Mouse (Mus musculus): ENCODE measurements around the gene Prrc2a.

GRCm38 (mm10) chr17:35192924-35193323 is 28.2 kb upstream of the Prrc2a start:
- no peak for TF ChIP-seq POLR2A (IDR thresholded peaks at IDR 0.05; ENCODE audit: control insufficient read depth, extremely low read depth, insufficient read depth, low read length, poor library complexity)
- TF ChIP-seq CTCF (IDR thresholded peaks at IDR 0.05; ENCODE audit: borderline replicate concordance, control insufficient read depth, extremely low read depth, insufficient read depth, low read length, poor library complexity) = no peak
